Mouse (Mus musculus) lung, adult 2 months (tissue): Measurements from ENCODE around the gene Cep295nl. TPM values are rescaled to one million over a fixed set of nuclear protein-coding genes. Genes with fewer than 3 reads are reported as not detected.

Source experiments
- DNase-seq: peaks from one replicate; pipeline ENCODE4 v3.0.0; 2022
- H3K4me1 ChIP-seq: fragments of 200-500 bp; 2 replicates; pipeline ENCODE4 v1.6.1; 2011; ENCODE audit warnings: low read length; ENCODE audit not compliant: control insufficient read depth, insufficient read depth
- H3K4me3 ChIP-seq: fragments of 200-500 bp; replicated peaks from 2 replicates; pipeline ENCODE3; 2011; ENCODE audit warnings: low read depth, mild to moderate bottlenecking, control low read depth, low read length; ENCODE audit errors: extremely low read depth
- CTCF ChIP-seq: fragments of 200-500 bp; IDR thresholded peaks from 2 replicates; pipeline ENCODE4 v1.5.1; 2011; ENCODE audit warnings: mild to moderate bottlenecking, low read length, control low read depth; ENCODE audit not compliant: insufficient read depth
- POLR2A ChIP-seq: fragments of 200-500 bp; IDR thresholded peaks from 2 replicates; pipeline ENCODE4 v1.6.1; 2011; ENCODE audit warnings: low read depth, mild to moderate bottlenecking, control low read depth, low read length, borderline replicate concordance; ENCODE audit errors: extremely low read depth
- WGBS: fragments of 180-500 bp; shearing (Covaris S2); methylation state at CpG from one replicate; pipeline ENCODE4 v1.1.7; 2018; 5-methylcytosine and 5-hydroxymethylcytosine counted together
- polyA plus RNA-seq: library from polyadenylated mRNA; depleted of rRNA; stranded (reverse); fragments of >200 nt; gene quantifications from 2 replicates; pipeline ENCODE4 v1.2.3, GENCODE M21; 2012

Gene Cep295nl
- polyA plus RNA-seq, 1 experiment, result 0.32 TPM

DNA sequence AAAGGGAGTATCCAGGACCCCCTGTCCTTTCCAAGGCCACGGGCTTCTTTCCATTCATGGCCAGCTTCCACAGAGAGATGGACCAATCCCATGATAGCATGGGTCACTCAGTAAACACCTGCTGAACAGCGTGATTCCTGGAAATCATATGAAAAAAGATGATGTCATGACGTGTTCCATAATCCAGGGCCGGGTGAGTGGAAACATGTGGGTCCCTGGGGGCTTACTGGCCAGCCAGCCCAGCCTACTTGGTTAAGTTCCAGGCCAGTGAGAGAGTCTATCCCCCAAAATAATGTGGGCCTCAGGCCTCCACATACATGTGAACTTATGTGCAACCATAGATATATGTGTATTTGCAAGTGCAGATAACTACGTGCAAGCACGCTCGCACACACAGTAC, 29.6 kb upstream of the Cep295nl start:
- 86% methylated on average over 7 of the region's 7 CpGs for WGBS
- TF ChIP-seq CTCF (no peak), POLR2A (no peak)

DNA sequence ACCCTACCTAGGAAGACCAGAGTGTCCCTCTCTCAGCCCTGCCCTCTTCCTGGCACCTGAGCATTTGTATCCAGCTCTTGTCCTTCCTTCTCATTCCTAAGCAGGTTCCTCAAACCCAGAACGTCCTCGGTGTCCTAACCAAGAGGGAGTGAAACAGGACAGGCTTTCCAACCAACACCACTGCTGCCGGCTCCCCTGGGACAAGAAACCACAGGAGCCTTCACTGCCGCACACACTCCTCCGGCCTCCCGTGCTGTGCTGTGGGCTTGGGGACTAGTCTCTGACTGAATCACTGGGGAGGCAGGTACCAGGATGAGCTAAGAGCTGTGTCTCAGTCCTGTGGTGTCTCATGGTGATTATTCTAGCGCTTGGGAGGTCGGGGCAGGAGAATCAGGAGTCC, 27.4 kb upstream of the Cep295nl start:
- DNase-seq, result no peak
- 76% methylated on average over 8 of the region's 8 CpGs for WGBS
- TF ChIP-seq CTCF (no peak), POLR2A (no peak)
- Histone ChIP-seq H3K4me3 (no peak overlapping the region), H3K4me1 (peaks cover 2% of the 10 kb centered on the region; the same call in 1 of the 2 replicates)

More for the DNA sequence above, 29.6 kb upstream of the Cep295nl start:
- no peak for DNase-seq
- no peaks in the 10 kb centered on the region for H3K4me1 ChIP-seq
- H3K4me3 ChIP-seq, result no peak overlapping the region

DNA sequence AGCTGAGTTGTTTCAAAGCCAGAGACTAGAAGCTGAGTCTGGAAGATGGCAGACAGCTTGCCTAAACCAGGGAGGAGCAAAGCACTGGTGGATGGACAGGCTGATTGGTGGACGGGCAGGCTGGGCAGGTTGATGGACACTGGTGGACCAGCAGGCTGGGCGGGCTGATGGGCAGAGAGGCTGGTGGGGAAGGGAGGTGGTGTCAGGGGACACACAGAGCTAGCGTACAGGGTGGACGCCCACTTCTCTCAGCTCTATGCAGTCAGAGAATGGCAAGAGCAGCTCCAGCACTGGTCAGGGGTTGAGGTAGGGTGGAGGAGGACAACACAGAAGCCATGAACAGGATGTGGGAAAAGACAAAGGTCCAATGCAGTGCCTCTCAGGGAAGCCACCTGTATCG, 27.0 kb upstream of the Cep295nl start:
- WGBS, result 80% methylated on average over 5 of the region's 5 CpGs
- no peak for DNase-seq
- Histone ChIP-seq H3K4me3 (no peak overlapping the region), H3K4me1 (peaks cover 2% of the 10 kb centered on the region; the same call in 1 of the 2 replicates)
- no peak for TF ChIP-seq POLR2A
- TF ChIP-seq CTCF, result no peak

DNA sequence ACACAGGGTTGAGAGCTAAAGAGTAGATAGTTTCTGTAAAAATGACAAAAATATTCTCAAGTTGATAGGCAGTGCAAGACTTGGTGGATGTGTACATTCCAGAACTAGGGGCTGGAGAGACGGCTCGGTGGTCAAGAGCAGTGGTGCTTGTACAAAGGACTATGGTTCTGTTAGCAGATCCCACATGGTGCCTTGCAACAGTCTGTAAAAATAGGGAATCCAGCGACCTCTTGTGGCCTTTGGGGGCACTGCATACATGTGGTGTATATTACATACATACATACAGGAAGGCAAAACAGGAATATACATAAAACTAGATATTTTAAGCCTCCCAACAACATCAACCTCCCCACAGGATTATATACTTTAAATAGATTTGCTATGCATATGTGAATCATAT, 26.0 kb upstream of the Cep295nl start:
- peaks cover 8% of the 10 kb centered on the region for H3K4me1 ChIP-seq
- WGBS, result 67% methylated on average over 3 of the region's 3 CpGs
- no peak overlapping the region for H3K4me3 ChIP-seq
- no peak for DNase-seq
- TF ChIP-seq POLR2A (no peak), CTCF (peak; percentile 32)

DNA sequence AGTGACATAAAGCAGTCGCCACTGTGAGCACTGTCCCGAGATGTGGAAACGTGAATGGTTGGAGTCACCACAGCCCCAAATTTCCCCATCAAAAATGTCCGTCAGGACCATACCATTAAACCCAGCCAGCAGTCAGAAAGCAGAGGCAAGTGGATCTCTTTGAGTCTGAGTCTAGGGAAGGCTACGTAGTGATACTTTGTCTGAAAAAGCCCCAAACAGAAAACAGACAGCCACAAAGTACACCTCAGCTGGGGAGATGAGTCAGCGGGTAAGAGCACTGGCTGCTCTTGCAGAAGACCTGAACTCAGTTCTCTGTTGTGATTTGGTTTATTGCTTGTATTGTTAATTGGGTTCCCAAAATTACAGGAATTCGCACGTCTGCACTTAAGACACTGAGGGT, 24.3 kb upstream of the Cep295nl start:
- TF ChIP-seq CTCF, result no peak
- no peak for TF ChIP-seq POLR2A
- DNase-seq, result no peak
- 88% methylated on average over 8 of the region's 8 CpGs for WGBS
- Histone ChIP-seq H3K4me3 (no peak overlapping the region), H3K4me1 (peaks cover 21% of the 10 kb centered on the region)

DNA sequence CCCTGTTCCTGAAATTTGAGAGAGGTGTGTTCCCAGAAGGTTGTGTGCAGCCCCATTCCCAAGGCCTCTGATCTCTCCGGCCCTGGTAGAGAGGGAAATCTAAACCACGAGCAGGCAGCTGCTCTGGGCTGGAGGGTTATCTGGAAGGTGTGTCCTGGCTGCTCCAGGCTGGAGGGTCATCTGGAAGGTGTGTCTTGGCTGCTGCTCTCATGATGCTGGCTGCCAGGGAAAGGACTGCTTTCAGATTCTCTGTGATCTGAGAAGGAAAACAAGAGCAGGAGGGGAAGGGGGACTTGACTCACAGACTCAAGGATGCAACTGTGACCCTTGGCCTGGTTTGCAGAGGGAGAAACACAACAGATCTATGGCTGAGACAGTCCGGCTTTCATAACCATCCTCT, 23.8 kb upstream of the Cep295nl start:
- WGBS, result 72% methylated on average over 3 of the region's 3 CpGs
- no peak for TF ChIP-seq CTCF
- no peak for TF ChIP-seq POLR2A
- Histone ChIP-seq H3K4me1 (peaks cover 25% of the 10 kb centered on the region), H3K4me3 (no peak overlapping the region)
- no peak for DNase-seq

DNA sequence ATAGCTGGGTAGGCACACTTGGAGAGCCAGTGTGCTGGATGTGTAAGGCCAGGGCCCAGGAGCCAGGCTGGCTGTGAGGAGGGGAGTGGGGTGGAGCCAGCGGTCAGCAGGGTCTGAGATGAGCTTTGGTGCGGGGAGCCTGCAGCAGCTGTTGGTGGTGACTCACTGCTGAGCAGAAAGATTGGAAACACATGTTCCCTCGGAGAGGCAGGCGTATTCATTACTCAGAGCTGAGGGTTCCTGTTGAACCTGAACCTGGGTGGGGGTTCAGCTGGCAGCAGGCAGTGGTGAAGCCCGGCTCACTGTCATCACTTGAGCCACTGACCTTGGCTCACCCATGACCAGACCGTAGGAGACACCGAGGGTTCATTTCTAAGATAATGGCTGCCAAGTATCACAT, 22.9 kb upstream of the Cep295nl start:
- TF ChIP-seq POLR2A (no peak), CTCF (no peak)
- H3K4me3 ChIP-seq, result no peak overlapping the region
- WGBS, result 62% methylated on average over 7 of the region's 7 CpGs
- peaks cover 34% of the 10 kb centered on the region for H3K4me1 ChIP-seq
- no peak for DNase-seq

DNA sequence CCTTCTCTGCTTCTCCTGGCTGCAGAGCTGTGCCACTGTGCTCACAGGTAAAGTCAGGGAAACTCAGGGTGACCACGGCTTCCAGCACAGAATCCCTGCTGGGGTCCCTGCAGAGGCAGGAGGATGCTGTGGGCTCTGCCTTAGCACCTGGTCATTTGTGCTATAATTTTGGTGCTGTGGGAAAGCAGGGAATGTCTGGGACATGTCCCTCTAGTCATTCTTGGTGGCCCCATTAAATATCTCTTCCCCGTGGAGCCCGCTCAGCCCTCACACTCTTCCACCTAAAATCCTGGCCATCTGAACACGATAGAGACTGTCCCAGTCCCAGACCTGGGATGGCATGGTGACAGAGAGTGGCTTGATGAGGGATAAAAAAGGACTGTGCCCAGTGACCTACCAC, 21.7 kb upstream of the Cep295nl start:
- WGBS, result 89% methylated on average over 4 of the region's 4 CpGs
- no peak for DNase-seq
- peaks cover 35% of the 10 kb centered on the region for H3K4me1 ChIP-seq
- TF ChIP-seq POLR2A, result no peak
- no peak for TF ChIP-seq CTCF
- no peak overlapping the region for H3K4me3 ChIP-seq

DNA sequence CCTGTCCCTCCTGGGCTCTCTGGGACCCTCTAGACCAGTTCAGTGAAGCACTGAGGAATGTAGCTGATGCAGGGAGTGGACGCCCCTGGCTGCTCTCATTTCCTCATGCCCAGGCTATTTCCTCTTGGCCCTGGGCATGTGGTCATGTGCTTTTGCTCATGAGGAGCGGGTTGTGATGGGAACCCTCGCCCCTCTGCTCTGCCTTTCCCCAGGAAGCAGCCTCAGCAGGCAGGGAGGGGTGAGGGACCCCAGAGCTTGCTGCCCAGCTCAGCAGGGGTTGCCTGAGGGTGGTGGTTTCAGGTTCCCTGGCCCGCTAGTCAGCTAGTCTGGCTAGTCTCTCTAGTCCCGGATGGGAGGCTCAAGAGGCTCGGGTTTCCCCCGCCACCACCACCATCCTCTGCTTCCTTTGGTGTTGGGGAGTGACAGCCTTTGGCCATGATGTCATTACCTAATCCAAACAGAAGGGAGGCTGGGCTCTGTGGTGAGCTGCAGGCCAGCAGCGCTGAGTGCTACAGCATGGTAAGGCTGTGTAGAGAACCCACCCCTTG, 20.7 kb upstream of the Cep295nl start:
- DNase-seq, result peak; percentile 72
- H3K4me3 ChIP-seq, result peak overlapping the region; percentile 43
- WGBS, result 5% methylated on average over 8 of the region's 8 CpGs
- H3K4me1 ChIP-seq, result peaks cover 35% of the 10 kb centered on the region
- no peak for TF ChIP-seq CTCF
- TF ChIP-seq POLR2A, result peak; percentile 75

DNA sequence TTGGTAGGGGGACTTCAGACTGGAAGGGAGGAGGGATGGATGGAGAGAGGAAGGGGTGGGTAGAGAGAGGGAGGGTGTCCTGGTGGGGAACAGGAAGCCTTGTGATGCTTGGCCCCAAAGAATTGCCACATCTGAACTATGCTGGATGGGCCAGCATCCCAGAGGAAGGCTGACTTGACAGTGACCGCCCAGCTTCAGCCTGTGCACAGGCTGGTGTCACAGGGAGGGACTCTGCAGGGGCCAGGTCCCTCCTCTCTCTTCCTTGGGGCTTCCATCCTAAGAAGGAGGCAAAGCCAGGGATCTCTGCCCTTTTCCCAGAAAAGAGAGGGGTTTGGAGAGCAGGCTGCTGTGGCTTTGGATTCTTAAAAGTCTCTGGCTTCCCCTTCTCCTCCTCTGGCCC, 20.2 kb upstream of the Cep295nl start:
- TF ChIP-seq CTCF (no peak), POLR2A (no peak; the same call in 1 of the 2 replicates)
- WGBS, result 47% methylated on average over 1 of the region's 1 CpGs
- Histone ChIP-seq H3K4me3 (no peak overlapping the region), H3K4me1 (peaks cover 35% of the 10 kb centered on the region)
- no peak for DNase-seq

DNA sequence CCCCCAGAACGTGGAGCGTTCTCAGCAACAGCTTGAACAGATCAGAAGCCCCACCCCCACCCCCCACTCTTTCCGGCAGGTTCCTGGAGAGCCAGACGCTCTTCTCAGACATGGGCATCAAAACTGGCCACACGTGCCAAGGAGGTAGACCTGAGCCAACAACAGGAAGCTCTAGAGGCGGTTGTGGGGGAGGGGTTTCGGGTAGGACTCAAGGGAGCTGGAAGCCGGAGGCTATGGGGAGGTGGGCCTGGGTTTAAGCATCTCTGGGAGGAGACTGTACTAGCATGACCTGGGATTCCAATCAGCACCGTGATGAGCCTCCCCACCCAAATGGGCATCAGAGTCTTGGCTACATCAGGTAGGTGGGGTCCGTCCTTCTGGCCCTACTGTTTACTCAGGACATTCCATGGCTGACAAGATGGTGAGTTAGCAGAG, 18.6 kb upstream of the Cep295nl start:
- 10% methylated on average over 10 of the region's 10 CpGs for WGBS
- H3K4me3 ChIP-seq, result no peak overlapping the region
- peak; percentile 70 for DNase-seq
- peaks cover 35% of the 10 kb centered on the region for H3K4me1 ChIP-seq
- TF ChIP-seq POLR2A (no peak), CTCF (no peak)
